Mouse (Mus musculus) embryo, embryonic 10.5 days (tissue): ENCODE measurements around the gene Basp1.

Source experiments
- DNase-seq: peaks from one replicate; pipeline ENCODE4 v3.0.0-alpha.2; 2015; ENCODE audit warnings: low spot score

Basp1 gene

DNA sequence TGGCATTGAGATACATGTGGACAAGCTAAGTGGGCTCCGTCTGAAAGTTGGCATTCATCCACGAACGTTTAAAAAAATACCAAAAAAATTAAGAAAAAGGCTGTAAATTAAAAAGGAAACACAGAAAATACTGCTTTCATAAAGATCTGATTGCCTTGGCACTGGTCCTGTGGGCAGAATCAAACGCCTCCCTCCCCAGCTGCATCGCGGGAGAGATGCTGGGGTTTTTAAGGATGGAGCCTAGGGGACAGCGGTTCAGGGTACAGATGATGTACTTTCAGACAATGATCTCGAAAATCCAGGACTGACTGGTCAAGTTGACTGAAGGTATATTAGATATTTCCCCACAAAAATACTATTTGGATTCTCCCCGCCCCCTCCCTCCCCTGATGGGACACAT lies 49.9 kb downstream of the Basp1 start:
- DNase-seq = no peak

DNA sequence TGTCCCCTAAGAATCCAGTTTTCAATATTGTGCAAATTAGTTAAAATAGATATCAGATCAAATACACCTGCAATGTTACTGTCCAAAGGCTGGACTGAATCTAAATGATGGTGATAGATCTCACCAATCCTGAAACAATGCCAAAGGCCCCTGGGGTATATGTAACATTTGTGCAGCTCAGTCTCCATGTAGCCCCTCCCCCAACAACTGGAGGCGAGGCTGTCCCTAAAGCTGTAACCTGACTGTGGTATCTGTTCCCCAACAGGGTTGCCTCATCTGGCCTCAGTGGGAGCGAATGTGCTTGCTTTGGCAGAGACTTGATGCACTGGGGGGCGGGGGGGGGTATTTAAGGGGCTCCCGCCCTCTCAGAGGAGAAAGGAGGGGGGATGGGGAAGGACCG lies 52.7 kb downstream of the Basp1 start:
- no peak for DNase-seq

DNA sequence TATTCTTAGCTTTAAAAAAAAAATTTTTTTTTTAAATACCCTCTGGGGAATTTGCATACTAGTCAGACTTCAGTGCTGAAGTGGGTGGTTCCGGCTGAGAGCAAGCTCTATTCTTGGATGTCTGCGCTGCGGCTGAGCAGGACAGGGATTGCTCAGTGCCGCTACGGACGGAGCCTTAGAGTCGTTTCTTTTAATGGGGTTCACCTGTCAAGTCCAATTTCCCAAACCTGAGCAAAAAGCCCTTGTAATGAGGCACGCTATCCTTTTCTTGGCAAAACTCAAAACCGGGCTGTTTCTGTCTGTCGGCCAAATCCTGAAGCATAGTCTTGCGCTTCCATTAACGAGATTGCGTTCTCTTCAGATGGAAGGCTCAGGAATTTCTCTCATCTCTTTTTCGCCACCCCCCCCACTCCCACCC lies 54.9 kb downstream of the Basp1 start:
- no peak for DNase-seq

DNA sequence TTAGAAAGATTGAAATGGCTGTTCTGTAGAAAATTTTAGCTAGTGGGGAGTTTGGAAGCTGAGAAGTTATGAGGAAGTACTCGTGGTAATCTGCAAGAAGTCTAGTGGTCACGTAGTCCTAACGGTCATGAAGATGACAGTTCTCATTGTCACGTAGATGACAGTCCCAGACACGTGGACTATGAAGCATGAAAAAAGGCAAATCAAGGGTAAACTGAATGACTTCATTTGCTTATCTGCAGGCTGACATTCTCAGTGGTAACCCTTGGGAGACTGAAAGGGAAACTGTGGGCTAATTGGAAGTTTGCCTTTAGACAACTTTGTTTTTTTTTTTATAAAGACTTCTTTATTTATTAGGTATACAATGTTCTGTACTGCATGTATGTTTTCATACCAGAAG lies 58.2 kb downstream of the Basp1 start:
- DNase-seq = no peak

DNA sequence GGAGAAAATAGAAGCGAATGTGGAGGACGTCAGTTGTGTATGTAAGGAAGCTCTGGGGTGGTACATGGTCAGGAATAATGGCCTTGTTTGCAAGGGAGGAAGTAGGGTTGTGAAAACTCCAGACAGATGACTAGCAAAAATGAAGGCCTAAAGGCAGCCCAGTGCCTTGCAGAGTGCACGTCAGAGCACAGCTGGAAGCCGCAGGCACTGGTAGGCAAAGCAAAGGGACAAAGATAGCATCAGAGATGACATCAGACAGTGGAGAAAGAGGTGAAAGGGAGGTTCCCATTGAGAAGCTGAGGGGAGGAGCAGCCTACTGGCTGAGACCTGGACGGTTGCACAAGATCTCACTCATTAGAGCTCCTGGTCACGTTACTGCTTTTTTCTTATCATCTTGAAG lies 58.8 kb downstream of the Basp1 start:
- no peak for DNase-seq

DNA sequence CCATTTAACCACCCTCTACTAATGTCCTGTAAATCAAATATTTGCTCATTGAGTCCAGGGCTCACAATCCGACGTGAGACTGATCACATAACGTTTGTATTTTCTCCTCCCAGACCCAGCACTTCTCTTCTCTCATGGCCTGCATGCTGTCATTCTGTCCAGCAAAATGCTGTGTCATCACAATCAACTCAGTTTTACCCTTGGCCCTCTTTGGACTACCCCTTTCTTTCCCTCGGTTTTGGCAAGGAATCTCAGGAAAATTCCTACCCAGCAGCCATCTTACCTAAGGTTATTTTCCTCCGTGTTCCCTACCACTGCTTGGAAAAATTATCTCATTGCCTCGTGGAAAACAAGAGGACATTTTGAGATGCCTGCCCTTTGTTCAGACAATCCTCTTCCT lies 60.1 kb downstream of the Basp1 start:
- DNase-seq = no peak

DNA sequence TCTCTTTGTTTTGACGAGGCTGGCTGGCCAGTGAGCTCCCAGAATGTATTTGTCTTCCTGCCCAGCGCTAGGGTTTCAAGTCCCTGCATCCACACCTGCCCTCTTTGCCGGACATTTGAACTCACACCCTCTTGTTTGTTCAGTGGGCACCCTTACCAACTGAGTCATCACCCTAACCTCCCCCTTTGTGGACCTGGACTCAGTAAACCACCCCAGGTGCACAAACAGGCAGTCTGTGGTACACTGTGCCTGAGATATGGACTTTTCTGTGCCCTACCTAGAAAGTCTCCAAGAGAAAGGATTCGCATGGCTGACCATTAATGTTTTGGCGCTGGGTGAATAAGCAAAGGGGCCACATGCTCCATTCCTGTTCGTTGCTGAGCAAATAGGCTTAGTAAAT lies 70.3 kb downstream of the Basp1 start:
- DNase-seq = no peak

DNA sequence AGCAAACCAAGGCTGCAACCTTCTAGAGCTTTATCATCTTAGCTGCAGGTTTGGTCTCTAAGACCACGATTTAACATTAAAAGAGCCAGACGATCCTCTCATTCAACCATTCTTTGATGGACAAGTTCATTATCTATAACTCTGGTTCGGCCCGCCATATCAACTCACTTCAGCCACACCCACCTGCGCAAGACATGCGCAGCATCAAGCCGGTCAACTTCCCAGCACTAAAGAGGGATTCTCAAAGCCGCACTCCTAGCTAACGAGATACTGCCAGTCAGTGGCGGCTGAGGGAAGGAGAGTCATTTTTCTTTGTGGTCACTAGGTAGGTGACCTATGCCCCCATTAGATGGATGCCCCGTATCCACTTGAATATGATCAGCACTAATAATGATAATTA lies 78.3 kb downstream of the Basp1 start:
- no peak for DNase-seq

DNA sequence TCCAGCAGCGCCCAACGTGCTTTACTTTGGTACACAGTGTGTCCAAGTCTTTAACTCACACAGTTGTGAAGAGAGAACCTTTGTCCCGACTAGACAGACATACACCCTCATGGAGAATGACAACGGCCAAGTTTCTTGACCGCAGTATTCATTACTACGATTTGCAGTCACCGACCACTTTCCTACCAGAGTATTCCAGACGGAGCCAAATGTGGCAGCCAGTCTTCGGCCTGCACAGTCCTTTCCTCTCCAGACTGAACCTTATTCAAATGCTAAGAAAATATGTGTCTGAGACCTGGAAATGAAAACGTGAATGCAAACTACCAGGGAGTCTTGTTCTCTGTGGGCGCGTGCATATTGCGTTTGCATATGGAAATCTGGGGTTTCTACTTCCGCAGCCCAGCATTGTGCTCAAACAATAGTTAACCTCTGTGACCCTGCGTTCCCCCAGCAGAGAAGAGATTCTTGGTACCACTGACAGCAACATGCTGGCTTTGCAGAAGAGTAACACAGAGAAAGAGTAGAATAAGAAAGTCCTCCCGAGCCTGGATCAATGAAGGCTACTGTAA lies 81.6 kb downstream of the Basp1 start:
- no peak for DNase-seq

DNA sequence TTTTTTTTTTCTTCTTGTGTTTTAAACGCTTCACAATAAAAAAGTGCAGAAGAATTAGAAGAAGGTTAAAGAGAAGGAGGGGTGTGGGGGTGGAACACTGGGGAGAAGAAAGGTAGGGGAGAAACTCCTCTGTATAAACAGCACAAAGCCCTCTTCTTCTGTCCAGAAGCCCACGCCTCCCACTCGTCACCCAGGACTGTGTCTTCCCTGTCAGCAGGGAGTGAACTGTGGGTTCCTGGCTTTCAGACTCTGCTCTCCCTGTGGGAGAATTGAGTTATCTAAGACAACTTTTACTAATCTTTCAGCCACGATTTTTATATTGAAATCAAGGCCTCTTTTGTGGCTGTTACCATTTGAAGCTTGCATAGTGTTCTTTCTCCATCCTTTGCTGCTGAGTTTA lies 82.6 kb downstream of the Basp1 start:
- DNase-seq = no peak

DNA sequence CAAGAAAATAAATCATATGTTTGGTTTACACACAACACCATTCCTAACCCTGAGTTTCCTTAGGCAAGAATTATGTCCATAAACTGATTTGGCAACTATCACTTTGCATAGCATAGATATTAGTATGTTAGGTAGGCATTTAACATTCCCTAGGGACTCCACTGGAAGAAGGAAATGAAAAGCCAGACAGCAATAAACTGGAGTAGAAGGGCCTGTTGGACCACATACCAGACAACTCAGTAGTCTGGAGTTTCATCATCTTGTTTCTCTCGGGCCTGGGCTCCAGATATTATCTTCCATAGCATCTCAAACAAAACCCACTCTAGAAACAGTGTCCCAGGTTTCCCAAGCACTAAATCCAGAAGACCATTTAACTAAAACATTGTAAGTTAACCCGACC lies 91.0 kb downstream of the Basp1 start:
- DNase-seq = no peak

DNA sequence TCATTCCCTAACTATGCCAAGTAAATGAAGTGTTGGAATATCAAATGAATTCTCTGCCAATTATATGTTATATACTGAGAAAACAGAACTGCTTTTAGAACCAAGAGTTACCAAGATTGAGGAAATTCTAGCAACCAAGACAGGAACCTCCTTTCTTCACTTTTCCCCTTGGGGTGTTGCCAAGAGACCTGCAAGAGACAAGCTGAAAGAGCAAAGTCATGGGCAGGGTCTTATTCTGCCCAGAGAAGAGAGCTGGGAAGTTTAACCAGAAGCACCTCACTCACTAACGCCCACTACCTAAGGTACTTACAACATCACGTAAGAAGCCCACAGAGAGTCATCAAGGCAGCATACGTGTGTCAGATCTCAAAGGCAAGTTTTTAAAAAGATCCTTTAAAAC lies 91.5 kb downstream of the Basp1 start:
- DNase-seq = no peak

DNA sequence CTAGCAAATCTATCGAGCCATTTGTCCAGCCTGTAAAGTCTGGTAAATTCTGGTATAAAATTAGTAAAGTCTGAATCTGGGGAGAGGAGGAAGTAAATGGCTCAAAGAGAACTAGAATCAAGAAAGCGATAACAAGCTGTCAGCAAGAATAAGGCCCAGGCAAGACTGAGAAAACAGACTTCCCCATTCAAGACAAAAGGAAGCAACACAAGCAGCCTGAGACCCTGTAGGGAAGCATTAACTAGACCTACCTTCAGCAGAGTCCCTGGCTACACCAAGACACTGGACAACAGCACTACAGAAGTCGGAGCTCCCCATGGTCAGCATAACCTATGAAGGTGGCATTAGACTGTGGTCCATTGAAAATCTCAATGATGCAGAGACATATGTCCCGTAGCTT lies 91.9 kb downstream of the Basp1 start:
- DNase-seq = no peak

DNA sequence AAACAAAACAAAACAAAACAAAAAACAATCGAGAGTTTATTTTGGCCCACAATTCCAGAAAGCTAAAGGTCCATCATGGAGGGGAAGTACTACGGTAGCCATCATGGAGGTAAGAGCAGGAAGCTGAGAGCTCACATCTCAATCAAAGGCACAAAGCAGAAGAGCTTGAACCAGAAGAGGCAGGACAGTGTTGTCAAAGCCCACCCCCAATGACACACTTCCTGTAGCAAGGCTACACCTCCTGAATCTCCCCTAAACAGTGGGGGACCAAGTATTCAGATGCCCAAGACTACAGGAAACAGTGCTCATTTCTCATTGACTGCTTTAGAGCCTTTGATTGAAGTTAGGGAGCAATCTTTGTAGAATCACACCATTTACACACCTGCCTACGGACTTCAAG lies 99.1 kb downstream of the Basp1 start:
- no peak for DNase-seq
